Mouse (Mus musculus): ENCODE measurements around the gene Tsc1.

Tsc1 gene

GRCm38 (mm10) chr2:28723912-28724311, 82.9 kb downstream of the Tsc1 start:
- no peak for DNase-seq (ENCODE audit: low read depth, low spot score)

GRCm38 (mm10) chr2:28727786-28728404, 86.9 kb downstream of the Tsc1 start:
- no peak for DNase-seq (ENCODE audit: low read depth, low spot score)

DNA sequence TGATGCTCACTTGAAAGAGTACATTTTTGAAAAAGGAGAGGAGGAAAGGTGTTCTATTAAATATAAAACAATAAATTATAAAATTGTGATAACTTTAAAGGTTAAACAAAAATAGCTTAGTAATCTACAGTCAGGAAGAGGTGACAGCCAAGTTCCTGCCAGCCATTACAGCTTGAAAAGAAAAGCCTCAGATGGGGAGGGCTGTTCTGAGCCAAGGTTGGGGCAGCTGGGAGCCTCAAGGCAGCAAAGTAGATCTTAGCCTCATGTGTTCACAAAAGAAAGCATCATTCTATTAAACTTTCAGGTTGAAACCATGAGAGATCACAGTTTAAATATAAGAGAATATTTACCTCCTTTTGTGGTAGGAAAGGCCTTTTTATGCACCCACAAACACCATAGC, 89.6 kb downstream of the Tsc1 start:
- DNase-seq (ENCODE audit: low read depth, low spot score): no peak

GRCm38 (mm10) chr2:28737112-28737511, 96.1 kb downstream of the Tsc1 start:
- DNase-seq (ENCODE audit: low read depth, low spot score): no peak

DNA sequence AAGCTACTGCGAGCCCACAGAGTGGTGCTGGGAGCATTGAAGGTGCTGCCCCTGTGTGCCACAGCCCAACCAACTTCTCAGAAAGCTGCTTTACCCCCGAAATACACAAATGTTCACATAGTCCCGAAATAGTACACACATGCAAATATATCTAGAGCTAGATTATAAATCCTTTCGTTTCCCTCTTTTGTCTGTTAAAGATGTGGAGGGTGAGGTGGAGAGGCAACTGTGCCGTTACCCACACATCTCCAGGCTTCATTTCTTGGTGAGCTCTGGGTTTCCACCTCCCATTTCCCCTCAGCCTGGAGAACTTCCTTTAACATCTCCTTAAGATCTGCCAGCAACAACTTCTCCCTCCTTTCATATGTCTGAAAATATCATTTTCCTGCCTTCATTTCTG, 99.1 kb downstream of the Tsc1 start:
- DNase-seq (ENCODE audit: low read depth, low spot score): no peak

Data from ZHBTc4 (cell line).